Mouse (Mus musculus): ENCODE measurements at regions not wholly inside any gene's neighbourhood (a gene's known extent, or its start where the extent isn't known, plus 50 kb on each side); places are given as distances from the start of the nearest gene placed in this dataset.

DNA sequence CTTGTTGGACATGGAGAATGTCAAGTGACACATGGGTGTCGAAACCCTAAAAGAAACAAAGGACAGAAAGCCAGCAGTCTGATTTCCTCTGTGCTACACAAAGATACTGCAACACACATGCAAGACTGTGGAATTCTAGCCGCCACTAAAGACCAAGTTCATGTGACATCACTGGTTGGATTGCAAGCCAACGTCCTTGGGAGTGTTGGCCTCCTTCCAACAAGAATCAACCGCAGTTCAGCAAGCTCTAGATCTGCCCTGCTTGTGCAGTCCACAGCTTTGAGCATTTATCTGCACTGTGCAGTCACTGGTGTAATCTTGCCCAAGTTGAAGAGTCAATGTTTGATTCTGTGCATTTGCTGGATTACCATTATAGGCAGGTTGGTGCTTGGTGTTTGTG, 1001.2 kb downstream of the Ttll7 start:
- Histone ChIP-seq H3K4me3 (ENCODE audit: low read depth, low read length) (no peak overlapping the region), H3K27ac (ENCODE audit: low read depth) (no peak overlapping the region), H3K4me2 (ENCODE audit: low read depth, low read length) (no peak overlapping the region), H3K27me3 (ENCODE audit: control insufficient read depth, insufficient read depth, low read length) (no peaks in the 10 kb centered on the region), H3K9ac (replicated peaks; ENCODE audit: low read depth, low read length) (no peak overlapping the region), H3K36me3 (replicated peaks; ENCODE audit: control insufficient read depth, insufficient read depth, low read length) (no peaks in the 10 kb centered on the region), H3K4me1 (ENCODE audit: control insufficient read depth, insufficient read depth) (no peaks in the 10 kb centered on the region), H3K9me3 (replicated peaks; ENCODE audit: control insufficient read depth, low read length) (no peaks in the 10 kb centered on the region)
- DNase-seq (ENCODE audit: low spot score): peak; percentile 44
- TF ChIP-seq EP300 (IDR thresholded peaks at IDR 0.05; ENCODE audit: low read depth) (no peak), CTCF (IDR thresholded peaks at IDR 0.05; ENCODE audit: low read depth) (no peak)
- 16% methylated on average over 4 of the region's 4 CpGs for WGBS
- ATAC-seq (ENCODE audit: insufficient read depth, low read depth): peak; percentile 51

DNA sequence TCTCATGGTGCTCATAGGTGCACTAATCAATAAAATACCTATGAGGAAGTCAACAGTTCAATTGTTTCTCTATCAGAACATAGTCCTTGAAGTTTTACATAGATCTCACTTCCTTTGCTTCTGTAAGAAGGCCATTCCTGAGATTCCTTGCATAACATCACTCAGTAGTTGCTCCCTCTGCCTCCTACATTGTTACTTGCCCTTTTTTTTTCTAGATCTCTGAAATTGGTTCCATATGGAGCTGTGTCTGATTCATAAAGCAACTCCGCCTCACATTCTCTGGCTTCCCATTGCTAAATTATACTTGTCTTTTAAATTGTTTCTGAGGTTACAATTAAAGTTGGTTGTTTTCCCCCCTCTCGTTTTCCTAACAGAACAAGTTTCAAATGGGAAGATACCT, 1000.7 kb downstream of the Ttll7 start:
- H3K4me1 ChIP-seq (ENCODE audit: control insufficient read depth, insufficient read depth): no peaks in the 10 kb centered on the region
- no peak overlapping the region for H3K4me2 ChIP-seq (ENCODE audit: low read depth, low read length)
- H3K4me3 ChIP-seq (ENCODE audit: low read depth, low read length): no peak overlapping the region
- H3K27ac ChIP-seq (ENCODE audit: low read depth): no peak overlapping the region
- WGBS: 85% methylated on average over 2 of the region's 2 CpGs
- H3K9me3 ChIP-seq (replicated peaks; ENCODE audit: control insufficient read depth, low read length): no peaks in the 10 kb centered on the region
- H3K36me3 ChIP-seq (replicated peaks; ENCODE audit: control insufficient read depth, insufficient read depth, low read length): no peaks in the 10 kb centered on the region
- TF ChIP-seq EP300 (IDR thresholded peaks at IDR 0.05; ENCODE audit: low read depth) (no peak), CTCF (IDR thresholded peaks at IDR 0.05; ENCODE audit: low read depth) (no peak)
- no peaks in the 10 kb centered on the region for H3K27me3 ChIP-seq (ENCODE audit: control insufficient read depth, insufficient read depth, low read length)
- H3K9ac ChIP-seq (replicated peaks; ENCODE audit: low read depth, low read length): no peak overlapping the region
- ATAC-seq (ENCODE audit: insufficient read depth, low read depth) (no peak), DNase-seq (ENCODE audit: low spot score) (no peak)

GRCm38 (mm10) chr3:147841357-147841756, 989.2 kb downstream of the Ttll7 start:
- TF ChIP-seq CTCF (IDR thresholded peaks at IDR 0.05; ENCODE audit: low read depth) (no peak), EP300 (IDR thresholded peaks at IDR 0.05; ENCODE audit: low read depth) (no peak)
- no peak overlapping the region for H3K4me2 ChIP-seq (ENCODE audit: low read depth, low read length)
- no peaks in the 10 kb centered on the region for H3K27me3 ChIP-seq (ENCODE audit: control insufficient read depth, insufficient read depth, low read length)
- ATAC-seq (ENCODE audit: insufficient read depth, low read depth): no peak
- H3K9ac ChIP-seq (replicated peaks; ENCODE audit: low read depth, low read length): no peak overlapping the region
- H3K4me1 ChIP-seq (ENCODE audit: control insufficient read depth, insufficient read depth): no peaks in the 10 kb centered on the region
- no peak for DNase-seq (ENCODE audit: low spot score)
- 66% methylated on average over 3 of the region's 3 CpGs for WGBS
- H3K9me3 ChIP-seq (replicated peaks; ENCODE audit: control insufficient read depth, low read length): no peaks in the 10 kb centered on the region
- no peak overlapping the region for H3K4me3 ChIP-seq (ENCODE audit: low read depth, low read length)
- H3K36me3 ChIP-seq (replicated peaks; ENCODE audit: control insufficient read depth, insufficient read depth, low read length): no peaks in the 10 kb centered on the region
- H3K27ac ChIP-seq (ENCODE audit: low read depth): no peak overlapping the region

- Histone ChIP-seq H3K4me1 (ENCODE audit: control insufficient read depth, insufficient read depth) (no peaks in the 10 kb centered on the region), H3K9ac (replicated peaks; ENCODE audit: low read depth, low read length) (no peak overlapping the region), H3K27me3 (ENCODE audit: control insufficient read depth, insufficient read depth, low read length) (no peaks in the 10 kb centered on the region), H3K36me3 (replicated peaks; ENCODE audit: control insufficient read depth, insufficient read depth, low read length) (no peaks in the 10 kb centered on the region), H3K4me3 (ENCODE audit: low read depth, low read length) (no peak overlapping the region), H3K27ac (ENCODE audit: low read depth) (no peak overlapping the region), H3K4me2 (ENCODE audit: low read depth, low read length) (no peak overlapping the region), H3K9me3 (replicated peaks; ENCODE audit: control insufficient read depth, low read length) (no peaks in the 10 kb centered on the region)
- 66% methylated on average over 4 of the region's 4 CpGs for WGBS
- no peak for TF ChIP-seq EP300 (IDR thresholded peaks at IDR 0.05; ENCODE audit: low read depth)
- TF ChIP-seq CTCF (IDR thresholded peaks at IDR 0.05; ENCODE audit: low read depth): no peak
- DNase-seq (ENCODE audit: low spot score): no peak
- ATAC-seq (ENCODE audit: insufficient read depth, low read depth): no peak
Measured at GRCm38 (mm10) chr3:147838816-147839215, 986.6 kb downstream of the Ttll7 start.

GRCm38 (mm10) chr3:147835716-147836115, 983.5 kb downstream of the Ttll7 start:
- no peak overlapping the region for H3K4me2 ChIP-seq (ENCODE audit: low read depth, low read length)
- no peaks in the 10 kb centered on the region for H3K27me3 ChIP-seq (ENCODE audit: control insufficient read depth, insufficient read depth, low read length)
- TF ChIP-seq EP300 (IDR thresholded peaks at IDR 0.05; ENCODE audit: low read depth): no peak
- TF ChIP-seq CTCF (IDR thresholded peaks at IDR 0.05; ENCODE audit: low read depth): no peak
- H3K9me3 ChIP-seq (replicated peaks; ENCODE audit: control insufficient read depth, low read length): no peaks in the 10 kb centered on the region
- H3K36me3 ChIP-seq (replicated peaks; ENCODE audit: control insufficient read depth, insufficient read depth, low read length): no peaks in the 10 kb centered on the region
- DNase-seq (ENCODE audit: low spot score) (no peak), ATAC-seq (ENCODE audit: insufficient read depth, low read depth) (no peak)
- no peak overlapping the region for H3K4me3 ChIP-seq (ENCODE audit: low read depth, low read length)
- 81% methylated on average over 2 of the region's 2 CpGs for WGBS
- H3K27ac ChIP-seq (ENCODE audit: low read depth): no peak overlapping the region
- no peaks in the 10 kb centered on the region for H3K4me1 ChIP-seq (ENCODE audit: control insufficient read depth, insufficient read depth)
- H3K9ac ChIP-seq (replicated peaks; ENCODE audit: low read depth, low read length): no peak overlapping the region

DNA sequence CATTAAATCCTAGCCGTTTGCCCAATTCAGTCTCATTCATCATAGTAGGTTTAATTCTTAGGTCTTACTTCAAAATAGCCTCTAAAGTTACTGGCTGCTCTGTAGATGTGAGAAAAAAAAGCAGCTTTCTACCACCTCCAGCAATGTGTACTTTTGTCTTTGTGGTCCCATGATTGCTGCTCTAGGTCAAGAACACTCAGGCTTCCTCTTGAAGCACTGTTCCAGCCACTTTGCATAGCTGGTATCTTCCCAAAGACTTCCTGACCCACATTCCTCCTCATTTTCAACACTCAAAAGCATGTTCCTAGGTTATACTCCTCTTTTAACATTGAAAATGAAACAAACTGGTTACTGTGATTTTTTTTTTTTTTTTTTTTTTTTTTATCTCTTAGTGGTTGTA, 973.2 kb downstream of the Ttll7 start:
- Histone ChIP-seq H3K4me3 (ENCODE audit: low read depth, low read length) (no peak overlapping the region), H3K27ac (ENCODE audit: low read depth) (no peak overlapping the region), H3K27me3 (ENCODE audit: control insufficient read depth, insufficient read depth, low read length) (no peaks in the 10 kb centered on the region), H3K9me3 (replicated peaks; ENCODE audit: control insufficient read depth, low read length) (no peaks in the 10 kb centered on the region), H3K4me2 (ENCODE audit: low read depth, low read length) (no peak overlapping the region), H3K36me3 (replicated peaks; ENCODE audit: control insufficient read depth, insufficient read depth, low read length) (no peaks in the 10 kb centered on the region), H3K9ac (replicated peaks; ENCODE audit: low read depth, low read length) (no peak overlapping the region), H3K4me1 (ENCODE audit: control insufficient read depth, insufficient read depth) (no peaks in the 10 kb centered on the region)
- DNase-seq (ENCODE audit: low spot score): no peak
- TF ChIP-seq EP300 (IDR thresholded peaks at IDR 0.05; ENCODE audit: low read depth) (no peak), CTCF (IDR thresholded peaks at IDR 0.05; ENCODE audit: low read depth) (no peak)
- no peak for ATAC-seq (ENCODE audit: insufficient read depth, low read depth)
- WGBS: 89% methylated on average over 1 of the region's 1 CpGs

Data from heart, postnatal 0 days (tissue).